Comparison of ENCODE assay signal across 11 mouse cellular contexts in the genomic region with DNA sequence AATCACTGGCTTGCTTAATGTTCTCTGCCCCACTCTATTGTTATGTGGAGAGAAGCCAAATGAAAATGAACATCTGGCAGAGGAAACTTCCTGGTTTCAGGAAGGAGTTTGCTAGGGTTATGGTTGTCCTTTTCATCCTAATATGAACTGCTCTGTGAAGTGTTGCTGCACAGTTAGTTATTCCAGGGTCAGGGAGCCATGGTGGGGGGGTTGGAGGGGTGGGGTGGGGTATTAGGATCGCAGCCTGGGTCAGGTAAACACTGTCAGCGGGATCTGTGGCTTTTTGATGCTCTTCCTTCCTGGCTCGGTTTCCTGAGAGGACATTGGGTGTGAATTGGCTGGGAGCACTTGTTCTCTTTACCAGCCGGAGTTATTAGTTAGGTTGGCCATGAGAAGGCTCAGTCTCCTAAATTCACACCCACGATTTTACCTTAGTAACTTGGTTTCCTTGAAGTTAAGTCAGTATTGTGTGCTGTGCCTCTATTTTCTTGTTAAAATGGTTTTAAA.
DNase-seq lines count a peak whose midpoint lies in the region; ATAC-seq lines count a peak whose summit lies in the region.
"Had no signal": no experiment of that assay in that cellular context is flagged by ENCODE, and none has a peak within 500 bp of the region (broad histone marks: within the 10 kb centered on the region; RNA-seq: fewer than 3 reads in every experiment).

No protein-coding gene starts in this region.

- no peaks in the 10 kb centered on the region for H3K4me1 ChIP-seq in hindbrain, embryonic 14.5 days (replicated peaks; ENCODE audit: control insufficient read depth, insufficient read depth, low read length)
- H3K4me1 ChIP-seq in hindbrain, embryonic 12.5 days: peaks cover 11% of the 10 kb centered on the region
- peaks cover 21% of the 10 kb centered on the region for H3K4me1 ChIP-seq in lung, embryonic 16.5 days (replicated peaks; ENCODE audit: control insufficient read depth, insufficient read depth, low read length)
- H3K4me1 ChIP-seq in intestine, embryonic 15.5 days (replicated peaks): peaks cover 6% of the 10 kb centered on the region; the same call in 1 of the 2 replicates

- no peaks in the 10 kb centered on the region for H3K36me3 ChIP-seq in hindbrain, embryonic 14.5 days (replicated peaks; ENCODE audit: control insufficient read depth, insufficient read depth)
- no peaks in the 10 kb centered on the region for H3K36me3 ChIP-seq in hindbrain, embryonic 12.5 days
- no peaks in the 10 kb centered on the region for H3K36me3 ChIP-seq in lung, embryonic 16.5 days (ENCODE audit: control insufficient read depth, insufficient read depth, low read length)
- H3K36me3 ChIP-seq in intestine, embryonic 15.5 days: no peaks in the 10 kb centered on the region
- H3K36me3 ChIP-seq: midbrain, embryonic 10.5 days had no signal

- DNase-seq in hindbrain, embryonic 14.5 days (ENCODE audit: low spot score): no peak
- no peak for DNase-seq in lung, postnatal 10 days
- no peak for DNase-seq in urinary bladder, postnatal 36 days (ENCODE audit: low spot score in 2 of 2)
- no peak for DNase-seq in urinary bladder, postnatal 14 days (ENCODE audit: low spot score)
- DNase-seq: right cerebral cortex, postnatal 4 days; thymus, adult 2 months had no signal

- WGBS in hindbrain, embryonic 14.5 days: 86% methylated on average over 5 of the region's 5 CpGs
- WGBS in hindbrain, embryonic 12.5 days: 79% methylated on average over 5 of the region's 5 CpGs
- 31% methylated on average over 5 of the region's 5 CpGs for WGBS in lung, embryonic 16.5 days
- 50% methylated on average over 5 of the region's 5 CpGs for WGBS in intestine, embryonic 15.5 days

- no peak overlapping the region for H3K4me3 ChIP-seq in hindbrain, embryonic 14.5 days (replicated peaks; ENCODE audit: low read length)
- no peak overlapping the region for H3K4me3 ChIP-seq in hindbrain, embryonic 12.5 days
- no peak overlapping the region for H3K4me3 ChIP-seq in lung, embryonic 16.5 days (ENCODE audit: low read length)
- no peak overlapping the region for H3K4me3 ChIP-seq in intestine, embryonic 15.5 days (replicated peaks)
- H3K4me3 ChIP-seq: midbrain, embryonic 10.5 days had no signal

- no peak overlapping the region for H3K9ac ChIP-seq in hindbrain, embryonic 14.5 days
- H3K9ac ChIP-seq in hindbrain, embryonic 12.5 days: no peak overlapping the region
- no peak overlapping the region for H3K9ac ChIP-seq in lung, embryonic 16.5 days (ENCODE audit: low read length)
- no peak overlapping the region for H3K9ac ChIP-seq in intestine, embryonic 15.5 days

- H3K9me3 ChIP-seq in hindbrain, embryonic 14.5 days (ENCODE audit: control insufficient read depth, low read length): no peaks in the 10 kb centered on the region
- no peaks in the 10 kb centered on the region for H3K9me3 ChIP-seq in hindbrain, embryonic 12.5 days (replicated peaks)
- no peaks in the 10 kb centered on the region for H3K9me3 ChIP-seq in lung, embryonic 16.5 days (ENCODE audit: control insufficient read depth, low read length)
- H3K9me3 ChIP-seq in intestine, embryonic 15.5 days: no peaks in the 10 kb centered on the region
- H3K9me3 ChIP-seq: midbrain, embryonic 10.5 days had no signal

- H3K4me2 ChIP-seq in hindbrain, embryonic 14.5 days (replicated peaks): no peak overlapping the region
- H3K4me2 ChIP-seq in hindbrain, embryonic 12.5 days (replicated peaks): no peak overlapping the region
- H3K4me2 ChIP-seq in lung, embryonic 16.5 days (ENCODE audit: low read depth, low read length): peak overlapping the region; percentile 38
- peak overlapping the region; percentile 30; the same call in 1 of the 2 replicates for H3K4me2 ChIP-seq in intestine, embryonic 15.5 days (replicated peaks)

- no peaks in the 10 kb centered on the region for H3K27me3 ChIP-seq in hindbrain, embryonic 14.5 days (ENCODE audit: control insufficient read depth, insufficient read depth, low read length)
- H3K27me3 ChIP-seq in hindbrain, embryonic 12.5 days: no peaks in the 10 kb centered on the region
- H3K27me3 ChIP-seq in lung, embryonic 16.5 days (ENCODE audit: control insufficient read depth, insufficient read depth, low read depth, low read length): no peaks in the 10 kb centered on the region
- H3K27me3 ChIP-seq in intestine, embryonic 15.5 days (replicated peaks): no peaks in the 10 kb centered on the region

- ATAC-seq in hindbrain, embryonic 14.5 days (ENCODE audit: low FRiP score): no peak
- no peak for ATAC-seq in hindbrain, embryonic 12.5 days (ENCODE audit: low FRiP score)
- ATAC-seq in lung, embryonic 16.5 days (ENCODE audit: low read depth): peak; percentile 39; the same call in 1 of the 2 replicates
- no peak for ATAC-seq in intestine, embryonic 15.5 days
- ATAC-seq: activated CD4-positive, CD25-positive, alpha-beta regulatory T cell, adult 4 months had no signal

- 0 out of 2 replicates have a peak overlapping the region, but pooled peaks have one; percentile 11 for H3K27ac ChIP-seq in hindbrain, embryonic 14.5 days
- H3K27ac ChIP-seq in hindbrain, embryonic 12.5 days: no peak overlapping the region
- H3K27ac ChIP-seq in lung, embryonic 16.5 days (ENCODE audit: low read length): peak overlapping the region; percentile 67
- H3K27ac ChIP-seq in intestine, embryonic 15.5 days: peak overlapping the region; percentile 51; the same call in 1 of the 2 replicates
- H3K27ac ChIP-seq: midbrain, embryonic 10.5 days had no signal

Comparison
In these comparisons a context has a peak if more than half of its experiments do, and no peak if none do; other contexts are left out.
1. H3K4me2 ChIP-seq: peak in lung, embryonic 16.5 days (single experiment) and intestine, embryonic 15.5 days (single experiment); none in hindbrain, embryonic 14.5 days (single experiment) and hindbrain, embryonic 12.5 days (single experiment).